Mouse (Mus musculus) spleen, adult 2 months (tissue): Measurements from ENCODE around the gene Cip2a. TPM values are rescaled to one million over a fixed set of nuclear protein-coding genes. Genes with fewer than 3 reads are reported as not detected.

ENCODE experiments used
- DNase-seq, 2 experiments: peaks; one replicate each; pipeline versions ENCODE4 v3.0.0 to v3.0.0-alpha.2; 2012 to 2021; ENCODE audit warnings: low spot score in 2 of 2, low read depth in 1 of 2
- H3K27ac ChIP-seq: fragments of 200-500 bp; 2 replicates; pipeline ENCODE4 v1.5.1; 2012; ENCODE audit warnings: low read length, inconsistent platforms; ENCODE audit not compliant: insufficient read depth
- H3K27me3 ChIP-seq: fragments of 200-500 bp; 2 replicates; pipeline ENCODE4 v1.6.1; 2012; ENCODE audit warnings: mild to moderate bottlenecking, moderate library complexity, low read length, inconsistent platforms; ENCODE audit not compliant: control insufficient read depth, insufficient read depth
- H3K36me3 ChIP-seq: fragments of 200-500 bp; 2 replicates; pipeline ENCODE4 v1.6.1; 2012; ENCODE audit warnings: mild to moderate bottlenecking, low read length, inconsistent platforms; ENCODE audit not compliant: control insufficient read depth, insufficient read depth
- H3K4me1 ChIP-seq: fragments of 200-500 bp; 2 replicates; pipeline ENCODE4 v1.6.1; 2011; ENCODE audit warnings: inconsistent platforms; ENCODE audit not compliant: control insufficient read depth, insufficient read depth, insufficient read length
- H3K4me3 ChIP-seq: fragments of 200-500 bp; 2 replicates; pipeline ENCODE4 v1.5.1; 2011; ENCODE audit warnings: mild to moderate bottlenecking, inconsistent platforms; ENCODE audit not compliant: insufficient read depth, insufficient read length; ENCODE audit errors: extremely low read depth
- CTCF ChIP-seq: fragments of 200-500 bp; IDR thresholded peaks from 2 replicates; pipeline ENCODE4 v1.5.1; 2011; ENCODE audit warnings: mild to moderate bottlenecking, inconsistent platforms; ENCODE audit not compliant: insufficient read depth, insufficient read length, insufficient replicate concordance; ENCODE audit errors: extremely low read depth
- POLR2A ChIP-seq: fragments of 200-500 bp; IDR thresholded peaks from 2 replicates; pipeline ENCODE4 v1.6.1; 2011; ENCODE audit warnings: low read depth, low read length, inconsistent platforms
- WGBS: fragments of 180-500 bp; shearing (Covaris S2); methylation state at CpG from one replicate; pipeline ENCODE4 v1.1.7; 2018; 5-methylcytosine and 5-hydroxymethylcytosine counted together
- polyA plus RNA-seq: library from polyadenylated mRNA; depleted of rRNA; stranded (reverse); fragments of >200 nt; gene quantifications from 2 replicates; pipeline ENCODE4 v1.2.3, GENCODE M21; 2012

The Cip2a gene
- polyA plus RNA-seq, 1 experiment, result 1.3 TPM

DNA sequence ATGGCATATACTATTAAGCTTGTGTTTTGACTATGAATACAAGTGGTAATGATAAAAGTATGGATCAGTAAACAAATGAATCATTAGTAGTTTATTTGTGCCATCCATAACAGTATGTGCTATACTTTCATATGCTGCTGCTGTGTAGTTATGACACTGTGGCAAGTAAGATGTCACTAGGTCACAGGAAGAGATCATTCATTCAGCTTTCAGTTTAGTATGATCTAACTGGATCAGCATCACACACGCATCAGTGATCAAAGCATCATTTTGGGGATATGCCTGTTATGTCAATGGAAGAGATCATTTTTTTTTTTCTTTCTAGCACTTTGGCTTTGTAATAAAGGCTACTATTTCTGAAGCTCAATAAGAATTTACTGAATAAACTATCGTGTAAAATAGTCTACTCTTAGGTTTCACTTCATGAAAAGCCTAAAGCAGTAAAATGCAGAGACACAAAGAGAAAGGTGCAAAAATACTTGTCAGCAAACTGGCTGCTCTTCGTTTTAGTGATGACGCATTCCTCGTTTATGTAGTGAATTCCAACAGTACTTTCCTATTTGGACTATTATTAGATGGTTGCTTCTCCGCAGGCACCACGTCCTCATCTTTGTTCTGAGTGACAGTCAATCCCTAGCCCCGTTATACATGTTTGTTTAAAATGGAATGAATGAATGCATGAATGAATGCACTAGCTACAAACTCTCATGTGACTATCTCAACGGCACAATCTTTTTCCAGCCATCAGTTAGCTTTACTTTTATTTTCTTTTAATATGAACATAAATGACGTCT is 1.4 kb upstream of the Cip2a start:
- TF ChIP-seq POLR2A (no peak), CTCF (no peak)
- no peak for DNase-seq
- H3K36me3 ChIP-seq, result no peaks in the 10 kb centered on the region
- no peaks in the 10 kb centered on the region for H3K4me1 ChIP-seq
- H3K4me3 ChIP-seq, result peak overlapping the region; percentile 96; the same call in 1 of the 2 replicates
- H3K27me3 ChIP-seq, result no peaks in the 10 kb centered on the region
- H3K27ac ChIP-seq, result no peak overlapping the region
- WGBS, result 16% methylated on average over 10 of the region's 10 CpGs

DNA sequence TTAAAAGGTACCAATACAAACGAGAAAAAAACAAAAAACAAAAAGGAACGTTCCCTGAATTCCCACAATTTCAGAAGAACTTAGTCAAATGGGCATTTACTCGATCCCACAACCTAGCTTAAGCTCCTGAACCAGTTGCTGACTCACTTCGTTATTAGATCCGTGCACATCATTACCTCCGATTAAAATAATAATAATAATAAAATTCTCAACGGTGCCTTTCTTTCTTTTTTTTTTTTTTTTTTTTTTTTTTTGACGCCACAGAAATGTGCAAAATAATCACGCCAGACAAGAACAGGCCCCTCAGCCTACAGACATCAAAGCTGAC is 790 bp upstream of the Cip2a start:
- Histone ChIP-seq H3K4me3 (peak overlapping the region; percentile 96), H3K27ac (peak overlapping the region; percentile 78), H3K27me3 (no peaks in the 10 kb centered on the region), H3K36me3 (no peaks in the 10 kb centered on the region), H3K4me1 (no peaks in the 10 kb centered on the region)
- TF ChIP-seq CTCF, result no peak
- TF ChIP-seq POLR2A, result no peak
- under 1% methylated on average over 9 of the region's 9 CpGs for WGBS
- DNase-seq, result no peak

DNA sequence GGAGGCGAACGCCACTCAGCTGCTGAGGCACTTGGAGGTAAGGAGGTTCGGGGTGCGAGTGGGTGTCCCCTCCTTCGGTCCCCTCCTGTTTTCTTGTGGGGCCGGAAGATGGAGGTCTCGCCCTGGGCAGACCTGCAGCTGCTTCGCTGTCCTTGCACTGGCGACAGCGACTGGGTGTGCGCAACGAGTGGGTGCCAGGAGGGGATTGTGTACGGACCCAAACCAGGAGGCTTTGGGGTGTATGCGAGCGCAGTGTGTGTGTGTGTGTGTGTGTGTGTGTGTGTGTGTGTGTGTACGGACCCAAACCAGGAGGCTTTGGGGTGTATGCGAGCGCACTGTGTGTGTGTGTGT is 333 bp downstream of the Cip2a start:
- Histone ChIP-seq H3K27me3 (no peaks in the 10 kb centered on the region), H3K36me3 (no peaks in the 10 kb centered on the region), H3K4me3 (peak overlapping the region; percentile 96), H3K4me1 (no peaks in the 10 kb centered on the region), H3K27ac (no peak overlapping the region)
- TF ChIP-seq POLR2A (no peak), CTCF (no peak)
- WGBS, result under 1% methylated on average over 18 of the region's 18 CpGs
- no peak for DNase-seq

DNA sequence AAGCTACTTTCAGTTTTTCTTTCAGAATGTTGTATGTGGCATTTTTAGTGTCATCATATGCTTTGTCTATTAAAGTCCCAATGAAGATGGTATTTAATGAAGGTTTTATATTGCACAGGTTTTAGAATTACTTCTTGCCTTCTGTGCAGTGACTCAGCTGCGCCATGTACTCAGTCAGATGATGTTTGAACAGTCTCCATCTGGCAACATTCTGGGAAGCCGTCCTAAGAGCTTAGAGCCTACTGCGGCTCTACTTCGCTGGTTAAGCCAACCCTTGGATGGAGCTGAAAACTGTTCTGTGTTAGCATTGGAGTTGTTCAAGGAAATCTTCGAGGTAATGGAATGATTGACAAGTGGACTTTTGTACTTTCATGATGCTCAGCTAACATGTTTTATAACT is 10.2 kb downstream of the Cip2a start:
- no peak for TF ChIP-seq POLR2A
- TF ChIP-seq CTCF, result no peak
- Histone ChIP-seq H3K4me3 (no peak overlapping the region), H3K4me1 (no peaks in the 10 kb centered on the region), H3K27ac (no peak overlapping the region), H3K36me3 (no peaks in the 10 kb centered on the region), H3K27me3 (no peaks in the 10 kb centered on the region)
- no peak for DNase-seq
- WGBS, result 96% methylated on average over 5 of the region's 5 CpGs

DNA sequence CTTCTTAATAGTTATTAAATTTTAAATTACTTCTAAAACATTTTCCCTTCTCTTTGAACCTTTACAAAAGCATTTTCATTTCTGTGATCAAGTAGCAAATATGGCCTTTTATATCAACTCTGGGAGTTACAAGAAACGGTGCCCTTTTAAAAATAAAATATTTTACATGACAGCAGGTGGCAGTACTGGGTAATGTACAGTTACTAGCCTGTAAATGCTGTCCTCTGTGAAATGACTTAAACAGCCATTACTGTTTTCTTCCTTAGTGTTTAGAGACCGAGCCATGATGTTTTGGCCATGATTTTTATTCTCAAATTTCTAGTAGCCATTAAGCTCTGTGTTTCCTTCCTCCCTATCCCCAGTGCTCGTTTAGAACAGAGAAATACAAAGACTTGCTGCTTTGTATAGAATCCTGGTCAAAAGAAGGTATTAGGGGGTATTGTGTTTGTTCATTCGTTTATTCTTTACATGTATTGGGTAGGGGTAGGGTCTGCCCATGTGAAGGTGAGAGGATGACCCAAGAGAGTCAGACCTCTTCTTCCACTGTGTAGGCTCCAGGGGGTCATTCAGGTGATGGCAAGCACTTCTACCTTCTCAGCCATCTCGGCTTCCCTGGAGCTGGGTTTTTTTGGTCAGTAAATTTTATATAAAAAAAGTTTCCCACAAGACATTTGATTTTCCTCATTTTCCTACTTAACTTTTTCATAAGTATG is 22.8 kb downstream of the Cip2a start:
- Histone ChIP-seq H3K4me1 (no peaks in the 10 kb centered on the region), H3K36me3 (peaks cover 2% of the 10 kb centered on the region; the same call in 1 of the 2 replicates), H3K27me3 (no peaks in the 10 kb centered on the region), H3K27ac (no peak overlapping the region), H3K4me3 (no peak overlapping the region)
- TF ChIP-seq POLR2A, result no peak
- TF ChIP-seq CTCF, result no peak
- WGBS, result 78% methylated on average over 5 of the region's 5 CpGs
- DNase-seq, result no peak

DNA sequence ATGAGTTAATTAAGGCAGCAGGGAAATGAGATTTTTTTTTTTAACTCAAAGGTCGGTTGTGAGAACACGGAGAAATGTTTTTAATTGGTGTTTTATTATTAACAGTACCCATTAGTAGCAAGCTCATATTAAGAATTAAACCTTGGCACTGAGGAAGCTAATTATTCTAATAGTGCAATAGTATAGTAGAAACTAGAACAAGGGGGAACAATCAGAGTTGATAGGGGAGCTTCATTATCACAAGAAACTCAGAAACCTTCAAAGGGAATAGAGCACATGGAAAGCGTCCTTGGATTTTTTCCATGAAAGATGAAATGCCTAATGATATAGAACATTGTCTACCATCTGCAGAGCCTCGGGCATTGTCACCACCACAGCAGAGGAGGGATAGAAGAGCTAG is 41.9 kb downstream of the Cip2a start:
- Histone ChIP-seq H3K27me3 (no peaks in the 10 kb centered on the region), H3K27ac (no peak overlapping the region), H3K4me3 (no peak overlapping the region), H3K4me1 (no peaks in the 10 kb centered on the region), H3K36me3 (no peaks in the 10 kb centered on the region)
- DNase-seq, result no peak
- TF ChIP-seq CTCF, result no peak
- TF ChIP-seq POLR2A, result no peak
- WGBS, result 82% methylated on average over 4 of the region's 4 CpGs

DNA sequence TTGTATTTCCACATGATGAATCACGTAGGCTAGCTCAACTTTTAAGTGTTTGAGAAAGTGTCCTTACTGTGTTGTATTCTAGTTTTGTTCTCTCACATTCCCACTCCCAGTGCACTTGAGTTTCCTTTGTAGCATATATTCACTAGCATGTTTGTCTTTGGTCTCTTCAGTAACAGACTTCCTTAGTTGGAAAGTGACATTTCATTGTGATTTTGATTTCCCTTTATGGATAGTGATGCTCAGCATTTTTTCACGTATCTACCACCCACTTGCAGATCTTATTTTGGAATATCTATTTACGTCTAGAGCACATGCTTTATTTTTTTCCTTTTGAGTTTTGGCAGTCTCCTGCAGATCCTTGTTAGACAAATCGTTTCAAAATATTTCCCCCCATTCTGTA is 43.8 kb downstream of the Cip2a start:
- Histone ChIP-seq H3K27ac (no peak overlapping the region), H3K36me3 (no peaks in the 10 kb centered on the region), H3K27me3 (no peaks in the 10 kb centered on the region), H3K4me1 (no peaks in the 10 kb centered on the region), H3K4me3 (no peak overlapping the region)
- no peak for DNase-seq
- no peak for TF ChIP-seq POLR2A
- no peak for TF ChIP-seq CTCF
- WGBS, result 87% methylated on average over 4 of the region's 4 CpGs
